Comparison of ENCODE assay signal across 12 mouse cellular contexts in genomic region chr3:129220681-129221379, GRCm38 (mm10). TPM values are rescaled to one million over a fixed set of nuclear protein-coding genes. Genes with fewer than 3 reads are reported as not detected.
DNase-seq lines count a peak whose midpoint lies in the region; ATAC-seq and TF ChIP-seq lines count a peak whose summit lies in the region.
"Had no signal": no experiment of that assay in that cellular context is flagged by ENCODE, and none has a peak within 500 bp of the region (broad histone marks: within the 10 kb centered on the region; RNA-seq: fewer than 3 reads in every experiment).

No protein-coding gene starts in this region.

- no peak for TF ChIP-seq CTCF in small intestine, adult 2 months (IDR thresholded peaks at IDR 0.05; ENCODE audit: extremely low read depth, insufficient read length, insufficient replicate concordance, low read depth, low read length)

- no peak overlapping the region for H3K4me2 ChIP-seq in hindbrain, embryonic 13.5 days
- 0 out of 2 replicates have a peak overlapping the region, but pooled peaks have one; percentile 2 for H3K4me2 ChIP-seq in embryonic facial prominence, embryonic 12.5 days (replicated peaks)
- H3K4me2 ChIP-seq in kidney, embryonic 16.5 days (replicated peaks; ENCODE audit: low read depth, low read length) = peak overlapping the region; percentile 16; the same call in 1 of the 2 replicates
- H3K4me2 ChIP-seq in forebrain, embryonic 11.5 days (ENCODE audit: low read depth, low read length, severe bottlenecking) = no peak overlapping the region

- no peak overlapping the region for H3K27ac ChIP-seq in hindbrain, embryonic 10.5 days
- no peak overlapping the region for H3K27ac ChIP-seq in hindbrain, embryonic 13.5 days
- H3K27ac ChIP-seq in embryonic facial prominence, embryonic 12.5 days = no peak overlapping the region
- H3K27ac ChIP-seq in kidney, embryonic 16.5 days (ENCODE audit: low read length) = peak overlapping the region; percentile 68
- H3K27ac ChIP-seq in small intestine, adult 2 months (ENCODE audit: insufficient read depth, low read depth, low read length) = peak overlapping the region; percentile 97
- no peak overlapping the region for H3K27ac ChIP-seq in forebrain, embryonic 11.5 days (ENCODE audit: low read depth, low read length)

- H3K9me3 ChIP-seq in hindbrain, embryonic 10.5 days = no peaks in the 10 kb centered on the region
- H3K9me3 ChIP-seq in hindbrain, embryonic 13.5 days = no peaks in the 10 kb centered on the region
- H3K9me3 ChIP-seq in embryonic facial prominence, embryonic 12.5 days = no peaks in the 10 kb centered on the region
- no peaks in the 10 kb centered on the region for H3K9me3 ChIP-seq in kidney, embryonic 16.5 days (ENCODE audit: low read length)
- H3K9me3 ChIP-seq in forebrain, embryonic 11.5 days (ENCODE audit: control insufficient read depth, low read length) = no peaks in the 10 kb centered on the region

- H3K27me3 ChIP-seq in hindbrain, embryonic 10.5 days (ENCODE audit: insufficient read depth, poor library complexity, severe bottlenecking) = peaks cover 100% of the 10 kb centered on the region
- H3K27me3 ChIP-seq in hindbrain, embryonic 13.5 days = peaks cover 94% of the 10 kb centered on the region
- H3K27me3 ChIP-seq in embryonic facial prominence, embryonic 12.5 days = peaks cover 66% of the 10 kb centered on the region
- peaks cover 90% of the 10 kb centered on the region for H3K27me3 ChIP-seq in kidney, embryonic 16.5 days (ENCODE audit: insufficient read depth, low read length)
- H3K27me3 ChIP-seq in small intestine, adult 2 months (ENCODE audit: control insufficient read depth, insufficient read depth, low read length) = no peaks in the 10 kb centered on the region; the same call in none of the 2 replicates
- H3K27me3 ChIP-seq in forebrain, embryonic 11.5 days (ENCODE audit: control insufficient read depth, insufficient read depth, low read length) = peaks cover 77% of the 10 kb centered on the region

- WGBS in hindbrain, embryonic 10.5 days = under 1% methylated on average over 24 of the region's 24 CpGs
- WGBS in hindbrain, embryonic 13.5 days = under 1% methylated on average over 24 of the region's 24 CpGs
- WGBS in embryonic facial prominence, embryonic 12.5 days = 3% methylated on average over 24 of the region's 24 CpGs
- 6% methylated on average over 24 of the region's 24 CpGs for WGBS in kidney, embryonic 16.5 days
- WGBS in small intestine, adult 2 months = 12% methylated on average over 24 of the region's 24 CpGs
- under 1% methylated on average over 24 of the region's 24 CpGs for WGBS in forebrain, embryonic 11.5 days

- H3K4me1 ChIP-seq in hindbrain, embryonic 10.5 days (replicated peaks) = peaks cover 35% of the 10 kb centered on the region
- H3K4me1 ChIP-seq in hindbrain, embryonic 13.5 days (replicated peaks) = peaks cover 10% of the 10 kb centered on the region; the same call in 1 of the 2 replicates
- peaks cover 9% of the 10 kb centered on the region; the same call in 1 of the 2 replicates for H3K4me1 ChIP-seq in embryonic facial prominence, embryonic 12.5 days
- H3K4me1 ChIP-seq in kidney, embryonic 16.5 days (ENCODE audit: insufficient read depth, low read length) = peaks cover 8% of the 10 kb centered on the region; the same call in 1 of the 2 replicates
- peaks cover 1% of the 10 kb centered on the region; the same call in 1 of the 2 replicates for H3K4me1 ChIP-seq in small intestine, adult 2 months (ENCODE audit: control insufficient read depth, insufficient read depth, insufficient read length, low read length)
- peaks cover 1% of the 10 kb centered on the region; the same call in 1 of the 2 replicates for H3K4me1 ChIP-seq in forebrain, embryonic 11.5 days (replicated peaks; ENCODE audit: control insufficient read depth, insufficient read depth, low read length)

- ATAC-seq in hindbrain, embryonic 13.5 days (ENCODE audit: low FRiP score) = no peak
- no peak for ATAC-seq in embryonic facial prominence, embryonic 12.5 days (ENCODE audit: insufficient number of reproducible peaks, insufficient read depth, low FRiP score, low TSS enrichment)
- ATAC-seq in kidney, embryonic 16.5 days (ENCODE audit: low FRiP score, low TSS enrichment) = peak; percentile 46
- no peak for ATAC-seq in forebrain, embryonic 11.5 days (replicated peaks; ENCODE audit: low FRiP score)

- H3K9ac ChIP-seq in hindbrain, embryonic 13.5 days = no peak overlapping the region
- H3K9ac ChIP-seq in embryonic facial prominence, embryonic 12.5 days = no peak overlapping the region
- H3K9ac ChIP-seq in kidney, embryonic 16.5 days (replicated peaks; ENCODE audit: low read length) = peak overlapping the region; percentile 38; the same call in 1 of the 2 replicates
- no peak overlapping the region for H3K9ac ChIP-seq in forebrain, embryonic 11.5 days (ENCODE audit: low read length)

- H3K4me3 ChIP-seq in hindbrain, embryonic 10.5 days = no peak overlapping the region
- no peak overlapping the region for H3K4me3 ChIP-seq in hindbrain, embryonic 13.5 days
- no peak overlapping the region for H3K4me3 ChIP-seq in embryonic facial prominence, embryonic 12.5 days
- H3K4me3 ChIP-seq in kidney, embryonic 16.5 days (ENCODE audit: low read length) = peak overlapping the region; percentile 10
- H3K4me3 ChIP-seq in small intestine, adult 2 months (ENCODE audit: low read depth, low read length) = peak overlapping the region; percentile 56
- H3K4me3 ChIP-seq in forebrain, embryonic 11.5 days (ENCODE audit: low read depth, low read length) = no peak overlapping the region

- peak; percentile 52 for DNase-seq in hindbrain, embryonic 10.5 days (ENCODE audit: low spot score)
- DNase-seq in urinary bladder, adult 2 months (ENCODE audit: low spot score) = no peak
- DNase-seq in forebrain, embryonic 11.5 days (ENCODE audit: low spot score) = no peak
- no peak for DNase-seq in urinary bladder, postnatal 10 days (ENCODE audit: low spot score)
- DNase-seq: adrenal gland, adult 8-10 months; cerebellum, adult 9-10 months; lung, postnatal 10 days had no signal

- no peak for TF ChIP-seq POLR2A in small intestine, adult 2 months (IDR thresholded peaks at IDR 0.05; ENCODE audit: low read depth, low read length)

- H3K36me3 ChIP-seq in hindbrain, embryonic 10.5 days = no peaks in the 10 kb centered on the region
- no peaks in the 10 kb centered on the region for H3K36me3 ChIP-seq in hindbrain, embryonic 13.5 days
- H3K36me3 ChIP-seq in embryonic facial prominence, embryonic 12.5 days = no peaks in the 10 kb centered on the region
- H3K36me3 ChIP-seq in kidney, embryonic 16.5 days (ENCODE audit: insufficient read depth, low read length) = no peaks in the 10 kb centered on the region
- H3K36me3 ChIP-seq in small intestine, adult 2 months (ENCODE audit: control insufficient read depth, insufficient read depth, low read length) = no peaks in the 10 kb centered on the region
- no peaks in the 10 kb centered on the region for H3K36me3 ChIP-seq in forebrain, embryonic 11.5 days (ENCODE audit: control insufficient read depth, insufficient read depth, low read length)

RNA-seq across cellular contexts. Expression of gene Pitx2, which starts 21.2 kb away (rescaled TPM):
- polyA plus RNA-seq in hindbrain, embryonic 10.5 days (2016; fragmentation: Nextera tagmentation; extraction: Ambion mirVana) = 7.1 and 21.1 TPM in 2 replicates
- polyA plus RNA-seq in hindbrain, embryonic 13.5 days (2015; fragmentation: Nextera tagmentation; extraction: Ambion mirVana) = 2.1 and 2.6 TPM in 2 replicates
- 54.6 and 55.2 TPM in 2 replicates for polyA plus RNA-seq in embryonic facial prominence, embryonic 12.5 days (2016; fragmentation: Nextera tagmentation; extraction: Ambion mirVana)
- polyA plus RNA-seq in kidney, embryonic 16.5 days (2015; fragmentation: Nextera tagmentation; extraction: Ambion mirVana) = 7.2 and 10.3 TPM in 2 replicates
- 4.4 and 23.8 TPM in 2 replicates for polyA plus RNA-seq in small intestine, adult 2 months (2012; rRNA removed)
- polyA plus RNA-seq in urinary bladder, adult 2 months (2012; rRNA removed) = 60.8 and 75.0 TPM in 2 replicates
- 9.2 and 11.9 TPM in 2 replicates for polyA plus RNA-seq in forebrain, embryonic 11.5 days (2014; fragmentation: Nextera tagmentation; extraction: Ambion mirVana)
- polyA plus RNA-seq: frontal cortex, adult 2 months had no signal

Comparison
In these comparisons a context has a peak if more than half of its experiments do, and no peak if none do; other contexts are left out.
1. H3K27ac ChIP-seq: peak in kidney, embryonic 16.5 days (single experiment) and small intestine, adult 2 months (single experiment); none in hindbrain, embryonic 10.5 days (single experiment), hindbrain, embryonic 13.5 days (single experiment), embryonic facial prominence, embryonic 12.5 days (single experiment) and forebrain, embryonic 11.5 days (single experiment).
2. H3K4me3 ChIP-seq: peak in kidney, embryonic 16.5 days (single experiment) and small intestine, adult 2 months (single experiment); none in hindbrain, embryonic 10.5 days (single experiment), hindbrain, embryonic 13.5 days (single experiment), embryonic facial prominence, embryonic 12.5 days (single experiment) and forebrain, embryonic 11.5 days (single experiment).
3. H3K4me2 ChIP-seq: peak in embryonic facial prominence, embryonic 12.5 days (single experiment) and kidney, embryonic 16.5 days (single experiment); none in hindbrain, embryonic 13.5 days (single experiment) and forebrain, embryonic 11.5 days (single experiment).